Mouse (Mus musculus) neutrophil, adult 65 days (primary cell): Measurements from ENCODE around the gene Ano3. TPM values are rescaled to one million over a fixed set of nuclear protein-coding genes. Genes with fewer than 3 reads are reported as not detected.

Source experiments
- total RNA-seq: library from RNA; stranded (reverse); gene quantifications from 2 replicates; pipeline ENCODE4 v1.2.4, GENCODE M21; 2023

The Ano3 gene
- not detected in 2 replicates for total RNA-seq

DNA sequence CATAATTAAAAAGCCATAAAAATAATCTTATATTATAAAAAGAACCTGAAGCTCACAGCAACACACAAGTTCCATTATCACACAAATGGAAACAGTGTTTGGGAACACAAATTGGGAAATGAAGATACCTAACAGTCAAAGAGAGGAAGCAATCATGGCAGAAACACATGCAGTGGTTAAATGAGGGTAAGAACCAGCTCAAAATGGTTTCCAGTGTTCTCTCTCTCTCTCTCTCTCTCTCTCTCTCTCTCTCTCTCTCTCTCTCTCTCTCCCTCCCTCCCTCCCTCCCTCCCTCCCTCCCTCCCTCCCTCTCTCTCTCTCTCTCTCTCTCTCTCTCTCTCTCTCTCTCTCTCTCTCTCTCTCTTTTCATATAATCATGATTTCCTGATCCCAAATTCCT lies at the start of gene Ano3:
Ano3 (minus strand) TSS at position 101 of the 400 bp plus-strand sequence.

DNA sequence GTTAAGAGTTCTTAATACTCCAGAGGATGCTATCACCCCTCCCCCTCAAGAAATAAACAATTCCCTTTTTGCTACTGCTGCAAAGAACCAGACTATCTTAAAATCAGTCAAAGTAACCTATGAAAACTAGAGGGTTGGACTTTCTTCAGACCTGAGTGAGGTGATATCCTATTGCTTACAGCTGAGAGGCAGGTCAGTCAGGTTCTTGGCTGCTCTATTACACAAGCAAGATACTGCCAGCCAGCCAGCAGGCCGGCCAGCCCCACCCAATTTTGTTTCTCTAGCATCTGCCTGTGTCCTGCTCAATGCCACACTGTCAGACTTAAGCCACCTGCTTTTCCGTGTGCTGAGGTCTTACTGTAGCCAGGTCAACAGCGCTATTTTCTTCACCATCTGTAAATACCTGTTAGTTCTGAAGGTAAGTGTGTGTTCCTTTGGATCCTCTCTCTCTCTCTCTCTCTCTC lies 229.4 kb downstream of the Ano3 start, which contains the start of gene Muc15:
Muc15 (plus strand) TSS at position 51 of the 464 bp plus-strand sequence.

Other genes starting within 250 kb of the Ano3 start
- not detected in 2 replicates for gene Muc15, start 229.6 kb downstream of the Ano3 start, total RNA-seq
- not detected in 2 replicates for gene Gm13941, start 155.1 kb upstream of the Ano3 start, total RNA-seq
- gene Gm15130, start 202.0 kb upstream of the Ano3 start, total RNA-seq, result not detected in 2 replicates